Comparison of ENCODE assay signal across 26 mouse cellular contexts in the genomic region with DNA sequence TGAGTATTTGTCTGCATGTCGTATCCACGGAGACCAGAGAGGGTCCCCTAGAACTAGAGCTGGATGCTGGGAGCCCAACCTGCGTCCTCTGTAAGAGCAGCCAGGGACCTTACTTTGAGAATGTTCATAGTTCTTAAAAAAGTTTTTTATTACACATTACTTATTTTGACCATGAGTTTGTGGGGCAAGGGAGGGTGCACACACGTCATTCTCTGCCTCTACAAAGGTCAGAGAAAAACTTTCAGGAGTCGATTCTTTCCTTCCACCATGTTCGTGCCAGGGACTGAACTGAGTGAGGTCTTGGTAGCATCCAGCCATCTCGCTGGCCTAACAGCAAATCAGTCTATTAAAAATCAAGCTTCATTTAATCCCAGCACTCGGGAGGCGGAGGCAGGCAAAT.
"Had no signal": no experiment of that assay in that cellular context is flagged by ENCODE, and none has a peak within 500 bp of the region (broad histone marks: within the 10 kb centered on the region; RNA-seq: fewer than 3 reads in every experiment).

No protein-coding gene starts in this region.

- DNase-seq: cerebellum, adult 9-11 months; cerebellum, postnatal 10 days; cerebellum, postnatal 14 days; cerebellum, postnatal 25 days; cerebellum, postnatal 36 days; embryo, embryonic 11 days; forebrain, postnatal 0 days; gastrocnemius, adult 2 months; gastrocnemius, postnatal 10 days; gastrocnemius, postnatal 14 days; gastrocnemius, postnatal 25 days; gastrocnemius, postnatal 36 days; heart, adult 18-20 months; heart, adult 2 months had no signal

- ATAC-seq: forebrain, embryonic 13.5 days; forebrain, embryonic 14.5 days; forebrain, embryonic 15.5 days; forebrain, embryonic 16.5 days; forebrain, postnatal 0 days had no signal

- H3K27ac ChIP-seq: embryonic facial prominence, embryonic 10.5 days; embryonic facial prominence, embryonic 12.5 days; embryonic facial prominence, embryonic 13.5 days; embryonic facial prominence, embryonic 15.5 days; forebrain, embryonic 10.5 days; forebrain, embryonic 12.5 days; forebrain, embryonic 13.5 days; forebrain, embryonic 15.5 days; gastrocnemius, adult 2 months; heart, adult 2 months; heart, embryonic 10.5 days had no signal

- H3K9me3 ChIP-seq: embryonic facial prominence, embryonic 10.5 days; embryonic facial prominence, embryonic 12.5 days; embryonic facial prominence, embryonic 13.5 days; embryonic facial prominence, embryonic 15.5 days; forebrain, embryonic 10.5 days; forebrain, embryonic 12.5 days; forebrain, embryonic 13.5 days; forebrain, embryonic 15.5 days; heart, embryonic 10.5 days had no signal

- H3K4me1 ChIP-seq: embryonic facial prominence, embryonic 10.5 days; embryonic facial prominence, embryonic 12.5 days; embryonic facial prominence, embryonic 13.5 days; embryonic facial prominence, embryonic 15.5 days; forebrain, embryonic 10.5 days; forebrain, embryonic 12.5 days; forebrain, embryonic 13.5 days; forebrain, embryonic 15.5 days; heart, embryonic 10.5 days had no signal

- H3K27me3 ChIP-seq: embryonic facial prominence, embryonic 12.5 days; embryonic facial prominence, embryonic 13.5 days; embryonic facial prominence, embryonic 15.5 days; forebrain, embryonic 12.5 days; forebrain, embryonic 13.5 days; forebrain, embryonic 15.5 days had no signal

- H3K36me3 ChIP-seq: embryonic facial prominence, embryonic 10.5 days; embryonic facial prominence, embryonic 12.5 days; embryonic facial prominence, embryonic 13.5 days; embryonic facial prominence, embryonic 15.5 days; forebrain, embryonic 10.5 days; forebrain, embryonic 12.5 days; forebrain, embryonic 15.5 days; heart, embryonic 10.5 days had no signal

- H3K4me2 ChIP-seq: embryonic facial prominence, embryonic 12.5 days; embryonic facial prominence, embryonic 13.5 days; embryonic facial prominence, embryonic 15.5 days; forebrain, embryonic 12.5 days; forebrain, embryonic 13.5 days; forebrain, embryonic 15.5 days had no signal

- H3K4me3 ChIP-seq: embryonic facial prominence, embryonic 10.5 days; embryonic facial prominence, embryonic 12.5 days; embryonic facial prominence, embryonic 13.5 days; embryonic facial prominence, embryonic 15.5 days; erythroblast, embryonic 14.5 days; forebrain, embryonic 10.5 days; forebrain, embryonic 12.5 days; forebrain, embryonic 13.5 days; forebrain, embryonic 15.5 days; gastrocnemius, adult 2 months; heart, adult 2 months; heart, embryonic 10.5 days had no signal

- H3K9ac ChIP-seq: embryonic facial prominence, embryonic 12.5 days; embryonic facial prominence, embryonic 13.5 days; embryonic facial prominence, embryonic 15.5 days; forebrain, embryonic 12.5 days; forebrain, embryonic 13.5 days; forebrain, embryonic 15.5 days; forebrain, postnatal 0 days had no signal
